Mouse (Mus musculus): ENCODE measurements around the gene Elmo1. TPM values are rescaled to one million over a fixed set of nuclear protein-coding genes. Genes with fewer than 3 reads are reported as not detected.

The Elmo1 gene
- total and polyA plus RNA-seq, 2 experiments from 2014 or later: 6.5 to 17.9 TPM

DNA sequence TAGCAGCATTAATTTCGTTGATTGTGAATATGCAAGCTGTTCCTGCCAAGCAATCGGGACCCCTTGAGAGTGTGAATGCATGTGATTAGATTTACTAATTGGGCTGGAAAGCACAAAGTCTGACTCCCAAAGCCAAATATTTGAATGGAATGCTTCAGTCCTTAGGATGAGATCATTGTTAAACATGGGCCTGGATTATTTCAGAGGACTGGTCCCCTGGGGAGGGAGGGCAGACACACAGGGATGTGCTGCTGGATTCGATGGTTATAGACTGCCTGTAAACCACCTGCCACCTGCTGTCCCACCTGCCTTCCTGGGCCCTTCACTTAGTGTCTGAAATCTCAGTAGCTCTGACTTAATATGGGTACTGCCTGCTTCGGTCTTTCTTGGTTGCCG is 264.2 kb downstream of the Elmo1 start:
- no peak overlapping the region for H3K4me2 ChIP-seq (ENCODE audit: low read depth, low read length)
- H3K27me3 ChIP-seq (ENCODE audit: control insufficient read depth, insufficient read depth, low read length): no peaks in the 10 kb centered on the region
- DNase-seq (ENCODE audit: low spot score) (peak; percentile 27), ATAC-seq (ENCODE audit: insufficient read depth, low read depth) (peak; percentile 55; the same call in 1 of the 2 replicates)
- H3K27ac ChIP-seq (ENCODE audit: low read depth): no peak overlapping the region
- no peaks in the 10 kb centered on the region for H3K36me3 ChIP-seq (replicated peaks; ENCODE audit: control insufficient read depth, insufficient read depth, low read length)
- H3K9me3 ChIP-seq (replicated peaks; ENCODE audit: control insufficient read depth, low read length): no peaks in the 10 kb centered on the region
- H3K9ac ChIP-seq (replicated peaks; ENCODE audit: low read depth, low read length): no peak overlapping the region
- no peak overlapping the region for H3K4me3 ChIP-seq (ENCODE audit: low read depth, low read length)
- H3K4me1 ChIP-seq (ENCODE audit: control insufficient read depth, insufficient read depth): no peaks in the 10 kb centered on the region; the same call in 1 of the 2 replicates
- WGBS: 32% methylated on average over 5 of the region's 5 CpGs
- no peak for TF ChIP-seq EP300 (IDR thresholded peaks at IDR 0.05; ENCODE audit: low read depth)
- TF ChIP-seq CTCF (IDR thresholded peaks at IDR 0.05; ENCODE audit: low read depth): no peak

- H3K36me3 ChIP-seq (replicated peaks; ENCODE audit: control insufficient read depth, insufficient read depth, low read length): 0 out of 2 replicates have a peak, but pooled peaks cover 6% of the 10 kb centered on the region
- WGBS: 12% methylated on average over 2 of the region's 2 CpGs
- H3K4me1 ChIP-seq (ENCODE audit: control insufficient read depth, insufficient read depth): no peaks in the 10 kb centered on the region; the same call in 1 of the 2 replicates
- peak; percentile 64; the same call in 1 of the 2 replicates for ATAC-seq (ENCODE audit: insufficient read depth, low read depth)
- H3K4me3 ChIP-seq (ENCODE audit: low read depth, low read length): no peak overlapping the region
- TF ChIP-seq EP300 (IDR thresholded peaks at IDR 0.05; ENCODE audit: low read depth) (no peak), CTCF (IDR thresholded peaks at IDR 0.05; ENCODE audit: low read depth) (no peak)
- no peak overlapping the region for H3K4me2 ChIP-seq (ENCODE audit: low read depth, low read length)
- H3K27ac ChIP-seq (ENCODE audit: low read depth): no peak overlapping the region
- H3K27me3 ChIP-seq (ENCODE audit: control insufficient read depth, insufficient read depth, low read length): no peaks in the 10 kb centered on the region
- 0 out of 2 replicates have a peak, but pooled peaks cover 5% of the 10 kb centered on the region for H3K9me3 ChIP-seq (replicated peaks; ENCODE audit: control insufficient read depth, low read length)
- DNase-seq (ENCODE audit: low spot score): peak; percentile 13
- H3K9ac ChIP-seq (replicated peaks; ENCODE audit: low read depth, low read length): no peak overlapping the region
Measured at GRCm38 (mm10) chr13:20362541-20362940, 272.1 kb downstream of the Elmo1 start.

DNA sequence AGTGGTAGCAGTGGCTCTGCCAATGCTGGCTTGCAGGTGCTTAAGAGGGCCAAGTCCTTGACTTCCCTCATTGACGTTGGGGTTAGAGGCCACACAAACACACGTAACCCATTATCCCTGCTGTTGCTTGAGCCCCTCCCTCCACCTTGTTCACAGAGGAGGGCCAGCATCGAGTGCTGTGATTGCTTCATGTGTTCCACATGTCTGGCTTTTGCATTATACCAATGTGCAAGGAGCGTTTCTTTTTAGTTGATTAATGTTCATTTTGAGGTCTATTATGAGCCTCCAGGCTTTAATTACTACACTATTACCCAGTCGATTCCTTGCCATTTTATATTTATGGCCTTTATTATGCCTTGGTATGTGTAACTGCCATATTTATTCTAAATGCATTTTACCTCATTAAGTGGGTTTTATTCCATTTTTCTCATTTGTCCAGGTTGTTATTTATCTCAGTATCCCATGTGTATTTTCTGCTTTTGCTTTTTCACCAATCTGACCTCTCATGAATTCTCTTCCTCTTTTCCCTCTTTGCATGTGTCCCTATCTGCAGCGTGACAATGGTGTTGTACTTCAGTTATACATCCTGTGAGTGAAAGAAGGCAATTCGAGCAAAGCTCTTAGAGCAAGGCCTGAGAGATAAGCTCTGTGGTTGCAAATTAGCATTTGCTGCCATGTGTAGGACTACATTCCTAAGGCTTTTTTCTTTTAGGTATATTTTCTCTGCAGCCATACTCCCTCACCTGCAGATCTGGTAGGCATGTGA is 275.6 kb downstream of the Elmo1 start:
- no peak for DNase-seq (ENCODE audit: low spot score)
- no peak for ATAC-seq (ENCODE audit: insufficient read depth, low read depth)
- WGBS: 74% methylated on average over 7 of the region's 7 CpGs
- H3K27ac ChIP-seq (ENCODE audit: low read depth): no peak overlapping the region
- no peak overlapping the region for H3K9ac ChIP-seq (replicated peaks; ENCODE audit: low read depth, low read length)
- TF ChIP-seq EP300 (IDR thresholded peaks at IDR 0.05; ENCODE audit: low read depth): no peak
- TF ChIP-seq CTCF (IDR thresholded peaks at IDR 0.05; ENCODE audit: low read depth): no peak
- H3K27me3 ChIP-seq (ENCODE audit: control insufficient read depth, insufficient read depth, low read length): no peaks in the 10 kb centered on the region
- H3K4me2 ChIP-seq (ENCODE audit: low read depth, low read length): no peak overlapping the region
- no peaks in the 10 kb centered on the region; the same call in 1 of the 2 replicates for H3K4me1 ChIP-seq (ENCODE audit: control insufficient read depth, insufficient read depth)
- H3K4me3 ChIP-seq (ENCODE audit: low read depth, low read length): no peak overlapping the region
- no peaks in the 10 kb centered on the region for H3K36me3 ChIP-seq (replicated peaks; ENCODE audit: control insufficient read depth, insufficient read depth, low read length)
- H3K9me3 ChIP-seq (replicated peaks; ENCODE audit: control insufficient read depth, low read length): no peaks in the 10 kb centered on the region

DNA sequence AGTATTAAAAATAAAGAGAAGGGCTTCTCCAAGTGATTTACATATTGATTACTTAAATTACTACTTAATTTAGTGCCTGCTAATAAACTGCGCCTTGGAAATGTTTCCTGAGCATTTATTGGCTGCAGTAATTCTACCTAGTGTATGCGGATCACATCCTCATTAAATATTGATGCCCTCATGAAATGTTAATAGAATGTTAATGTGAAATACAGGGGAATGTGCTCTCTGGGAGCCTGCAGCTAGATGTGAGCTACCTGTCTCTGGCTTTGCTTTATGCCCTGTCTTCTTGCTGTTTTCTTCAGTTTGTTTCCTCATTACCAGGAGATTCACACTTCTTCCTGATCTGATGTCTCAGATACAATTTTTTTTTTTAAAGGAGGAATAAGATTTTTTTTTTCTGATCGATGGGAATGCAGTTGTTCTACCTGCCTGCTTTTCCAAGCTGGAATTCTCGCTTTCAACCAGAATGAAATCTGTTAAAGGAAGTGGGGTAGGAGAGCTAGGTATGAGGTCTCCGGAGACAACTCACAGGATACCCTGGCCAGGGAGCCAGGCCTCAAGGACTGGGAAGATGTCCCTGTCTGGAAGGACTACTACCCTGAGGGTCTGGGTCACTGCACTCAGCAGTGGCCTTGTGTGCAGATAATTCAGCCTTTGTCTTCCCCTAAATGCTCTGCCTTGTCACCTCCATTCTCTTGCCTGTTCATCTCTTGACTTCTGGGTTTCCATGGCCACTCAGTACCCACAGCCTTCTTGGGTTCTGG is 279.8 kb downstream of the Elmo1 start:
- Histone ChIP-seq H3K36me3 (replicated peaks; ENCODE audit: control insufficient read depth, insufficient read depth, low read length) (no peaks in the 10 kb centered on the region), H3K4me1 (ENCODE audit: control insufficient read depth, insufficient read depth) (no peaks in the 10 kb centered on the region; the same call in 1 of the 2 replicates), H3K27me3 (ENCODE audit: control insufficient read depth, insufficient read depth, low read length) (no peaks in the 10 kb centered on the region), H3K4me2 (ENCODE audit: low read depth, low read length) (no peak overlapping the region), H3K9ac (replicated peaks; ENCODE audit: low read depth, low read length) (no peak overlapping the region), H3K4me3 (ENCODE audit: low read depth, low read length) (no peak overlapping the region), H3K9me3 (replicated peaks; ENCODE audit: control insufficient read depth, low read length) (no peaks in the 10 kb centered on the region), H3K27ac (ENCODE audit: low read depth) (no peak overlapping the region)
- whole genome bisulfite sequencing: 84% methylated on average over 5 of the region's 5 CpGs
- no peak for DNase-seq (ENCODE audit: low spot score)
- ATAC-seq (ENCODE audit: insufficient read depth, low read depth): no peak
- TF ChIP-seq EP300 (IDR thresholded peaks at IDR 0.05; ENCODE audit: low read depth): no peak
- TF ChIP-seq CTCF (IDR thresholded peaks at IDR 0.05; ENCODE audit: low read depth): no peak

DNA sequence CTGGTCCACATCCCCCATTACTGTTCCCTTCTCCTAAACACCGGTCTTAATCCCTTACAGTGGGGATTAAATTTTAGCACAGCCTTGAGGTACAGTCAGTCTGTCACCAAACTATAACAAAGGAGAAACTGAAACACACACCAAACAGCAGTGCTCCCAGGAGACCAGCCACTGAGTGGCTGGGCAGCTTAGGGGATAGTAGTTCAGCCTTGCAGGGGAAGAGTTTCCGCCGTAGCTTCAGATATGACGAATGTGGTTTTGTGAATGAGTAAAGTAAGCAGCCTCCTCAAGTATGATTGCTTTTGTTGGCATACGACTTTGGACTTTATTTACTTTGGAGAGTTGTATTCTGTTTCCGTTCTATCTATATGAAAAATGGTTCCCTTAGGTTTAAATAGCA is 281.1 kb downstream of the Elmo1 start:
- DNase-seq (ENCODE audit: low spot score) (peak; percentile 15), ATAC-seq (ENCODE audit: insufficient read depth, low read depth) (no peak)
- Histone ChIP-seq H3K4me1 (ENCODE audit: control insufficient read depth, insufficient read depth) (no peaks in the 10 kb centered on the region; the same call in 1 of the 2 replicates), H3K36me3 (replicated peaks; ENCODE audit: control insufficient read depth, insufficient read depth, low read length) (no peaks in the 10 kb centered on the region), H3K27ac (ENCODE audit: low read depth) (no peak overlapping the region), H3K9me3 (replicated peaks; ENCODE audit: control insufficient read depth, low read length) (no peaks in the 10 kb centered on the region), H3K4me3 (ENCODE audit: low read depth, low read length) (no peak overlapping the region), H3K9ac (replicated peaks; ENCODE audit: low read depth, low read length) (no peak overlapping the region), H3K27me3 (ENCODE audit: control insufficient read depth, insufficient read depth, low read length) (no peaks in the 10 kb centered on the region), H3K4me2 (ENCODE audit: low read depth, low read length) (no peak overlapping the region)
- 66% methylated on average over 6 of the region's 6 CpGs for WGBS
- no peak for TF ChIP-seq EP300 (IDR thresholded peaks at IDR 0.05; ENCODE audit: low read depth)
- no peak for TF ChIP-seq CTCF (IDR thresholded peaks at IDR 0.05; ENCODE audit: low read depth)
